Mouse (Mus musculus): ENCODE results near the gene Mylk2.

GRCm38 (mm10) chr2:152947098-152947497, 35.9 kb downstream of the Mylk2 start:
- TF ChIP-seq CTCF (IDR thresholded peaks at IDR 0.05; ENCODE audit: insufficient read depth, low read depth, low read length) (no peak), POLR2A (IDR thresholded peaks at IDR 0.05; ENCODE audit: insufficient read depth, low read depth, low read length) (no peak)

Data from olfactory bulb, adult 2 months (tissue).